Mouse (Mus musculus): Measurements from ENCODE around the gene Atp7a. TPM values are rescaled to one million over a fixed set of nuclear protein-coding genes. Genes with fewer than 3 reads are reported as not detected.

The Atp7a gene
- polyA plus RNA-seq, 1 experiment from 2014 or later, result 37.8 TPM

GRCm38 (mm10) chrX:106171853-106172154 lies 144.7 kb downstream of the Atp7a start:
- Histone ChIP-seq H3K4me3 (ENCODE audit: low read length) (peak overlapping the region; percentile 28), H3K27ac (ENCODE audit: low read depth, low read length) (no peak overlapping the region), H3K9me3 (ENCODE audit: control insufficient read depth, low read length) (no peaks in the 10 kb centered on the region), H3K4me1 (ENCODE audit: control insufficient read depth, insufficient read depth, low read length) (no peaks in the 10 kb centered on the region), H3K9ac (ENCODE audit: low read depth, low read length) (0 out of 2 replicates have a peak overlapping the region, but pooled peaks have one; percentile 47), H3K27me3 (ENCODE audit: control insufficient read depth, insufficient read depth, low read length) (no peaks in the 10 kb centered on the region), H3K4me2 (replicated peaks; ENCODE audit: low read depth, low read length) (peak overlapping the region; percentile 35), H3K36me3 (ENCODE audit: control insufficient read depth, insufficient read depth, low read length) (no peaks in the 10 kb centered on the region)
- WGBS, result 63% methylated on average over 5 of the region's 6 CpGs
- ATAC-seq (ENCODE audit: low FRiP score, low TSS enrichment), result peak; percentile 67; the same call in 1 of the 2 replicates

Other genes starting within 250 kb of the Atp7a start
- gene Atrx, start 97.9 kb upstream of the Atp7a start, polyA plus RNA-seq (2014; fragmentation: Nextera tagmentation; extraction: Ambion mirVana), result 156 and 223 TPM in 2 replicates
- 52.9 and 73.0 TPM in 2 replicates for gene Magt1, start 15.4 kb upstream of the Atp7a start, polyA plus RNA-seq (2014; fragmentation: Nextera tagmentation; extraction: Ambion mirVana)
- 425 and 672 TPM in 2 replicates for gene Cox7b, start 11.6 kb upstream of the Atp7a start, polyA plus RNA-seq (2014; fragmentation: Nextera tagmentation; extraction: Ambion mirVana)
- 0.31 and 0.47 TPM in 2 replicates for gene Tlr13, start 115.9 kb downstream of the Atp7a start, polyA plus RNA-seq (2014; fragmentation: Nextera tagmentation; extraction: Ambion mirVana)
- gene Pgk1, start 159.8 kb downstream of the Atp7a start, polyA plus RNA-seq (2014; fragmentation: Nextera tagmentation; extraction: Ambion mirVana), result 356 and 361 TPM in 2 replicates
- 11.9 and 12.1 TPM in 2 replicates for gene Taf9b, start 193.9 kb downstream of the Atp7a start, polyA plus RNA-seq (2014; fragmentation: Nextera tagmentation; extraction: Ambion mirVana)
- not detected in 2 replicates for gene Fnd3c2, start 228.1 kb downstream of the Atp7a start, polyA plus RNA-seq (2014; fragmentation: Nextera tagmentation; extraction: Ambion mirVana)

All from kidney, embryonic 14.5 days (tissue).